Mouse (Mus musculus) hematopoietic stem cell, adult 5-6 weeks (primary cell): Measurements from ENCODE around the gene Mlec. TPM values are rescaled to one million over a fixed set of nuclear protein-coding genes. Genes with fewer than 3 reads are reported as not detected.

Experiments
- ATAC-seq, 2 experiments: fragments of 125-278 bp in 1 of 2; replicated peaks in 1 of 2; 2 replicates each; pipeline ENCODE4 v1.8.0; 2016 to 2017; ENCODE audit warnings: inconsistent platforms in 2 of 2, mild to moderate bottlenecking in 2 of 2, moderate number of reproducible peaks in 2 of 2, low read depth in 1 of 2, moderate TSS enrichment in 1 of 2; ENCODE audit not compliant: low FRiP score in 2 of 2, poor library complexity in 2 of 2, severe bottlenecking in 2 of 2, insufficient read depth in 1 of 2, low TSS enrichment in 1 of 2
- total RNA-seq: library from RNA; stranded (forward); fragments of 172-1452, 232-1000 nt; gene quantifications from 2 replicates; pipeline ENCODE4 v1.2.3, GENCODE M21; 2017

Mlec gene
- total RNA-seq, 1 experiment from 2014 or later = 225 TPM

GRCm38 (mm10) chr5:115142166-115142697 is 15.7 kb downstream of the Mlec start:
- ATAC-seq = no peak

GRCm38 (mm10) chr5:115140726-115141125 is 17.3 kb downstream of the Mlec start:
- ATAC-seq = no peak

- no peak for ATAC-seq
These were observed 18.9 kb downstream of the Mlec start for GRCm38 (mm10) chr5:115139124-115139523.

- ATAC-seq = peak; percentile 94
These were observed 23.5 kb downstream of the Mlec start, which contains the start of gene Unc119b for GRCm38 (mm10) chr5:115134234-115135165. Unc119b (minus strand) TSS chr5:115134975.

GRCm38 (mm10) chr5:115133358-115134066 is 24.5 kb downstream of the Mlec start:
- no peak for ATAC-seq

GRCm38 (mm10) chr5:115132465-115132864 is 25.5 kb downstream of the Mlec start:
- ATAC-seq = no peak

- ATAC-seq = no peak
These were observed 28.7 kb downstream of the Mlec start for GRCm38 (mm10) chr5:115129328-115129727.

GRCm38 (mm10) chr5:115127421-115128179 is 30.4 kb downstream of the Mlec start:
- ATAC-seq = no peak

GRCm38 (mm10) chr5:115126578-115127312 is 31.2 kb downstream of the Mlec start:
- no peak for ATAC-seq

GRCm38 (mm10) chr5:115125211-115125871 is 32.6 kb downstream of the Mlec start:
- ATAC-seq = peak; percentile 83 to 89

- no peak for ATAC-seq
These were observed 33.3 kb downstream of the Mlec start for GRCm38 (mm10) chr5:115124690-115125089.

- no peak for ATAC-seq
These were observed 37.0 kb downstream of the Mlec start for GRCm38 (mm10) chr5:115120978-115121377.

GRCm38 (mm10) chr5:115118961-115119570 is 38.9 kb downstream of the Mlec start, which contains the start of gene Acads:
Acads (minus strand) TSS chr5:115119346.
- ATAC-seq = peak; percentile 89 to 90

GRCm38 (mm10) chr5:115117467-115117866 is 40.5 kb downstream of the Mlec start:
- no peak for ATAC-seq

- no peak for ATAC-seq
These were observed 41.6 kb downstream of the Mlec start for GRCm38 (mm10) chr5:115116426-115116825.

- no peak for ATAC-seq
These were observed 43.5 kb downstream of the Mlec start for GRCm38 (mm10) chr5:115114501-115114900.
